Mouse (Mus musculus): ENCODE data around the gene Znrd1as.

The Znrd1as gene

GRCm38 (mm10) chr17:37009460-37010042, 51.2 kb downstream of the Znrd1as start:
- Histone ChIP-seq H3K9me3 (ENCODE audit: low read length) (no peaks in the 10 kb centered on the region), H3K4me3 (replicated peaks; ENCODE audit: low read length) (peak overlapping the region; percentile 2; the same call in 1 of the 2 replicates), H3K36me3 (ENCODE audit: insufficient read depth, low read length) (peaks cover 72% of the 10 kb centered on the region), H3K27me3 (ENCODE audit: insufficient read depth, low read length) (no peaks in the 10 kb centered on the region), H3K4me1 (replicated peaks; ENCODE audit: low read depth, low read length) (peaks cover 95% of the 10 kb centered on the region)
- TF ChIP-seq NANOG (IDR thresholded peaks at IDR 0.05; ENCODE audit: borderline replicate concordance, low read length), result no peak
- TF ChIP-seq POU5F1 (IDR thresholded peaks at IDR 0.05; ENCODE audit: borderline replicate concordance, low read length), result no peak
- no peak for TF ChIP-seq CTCF (conservative IDR thresholded peaks at IDR 0.05; ENCODE audit: low read length)

- peaks cover 50% of the 10 kb centered on the region for H3K36me3 ChIP-seq (ENCODE audit: insufficient read depth, low read length)
- no peak overlapping the region for H3K4me3 ChIP-seq (replicated peaks; ENCODE audit: low read length)
- H3K27me3 ChIP-seq (ENCODE audit: insufficient read depth, low read length), result no peaks in the 10 kb centered on the region
- TF ChIP-seq NANOG (IDR thresholded peaks at IDR 0.05; ENCODE audit: borderline replicate concordance, low read length) (no peak), POU5F1 (IDR thresholded peaks at IDR 0.05; ENCODE audit: borderline replicate concordance, low read length) (no peak), CTCF (conservative IDR thresholded peaks at IDR 0.05; ENCODE audit: low read length) (no peak)
- peaks cover 76% of the 10 kb centered on the region for H3K4me1 ChIP-seq (replicated peaks; ENCODE audit: low read depth, low read length)
- no peaks in the 10 kb centered on the region for H3K9me3 ChIP-seq (ENCODE audit: low read length)
Observed at GRCm38 (mm10) chr17:37011719-37012118, 53.3 kb downstream of the Znrd1as start.

- peaks cover 46% of the 10 kb centered on the region for H3K36me3 ChIP-seq (ENCODE audit: insufficient read depth, low read length)
- H3K27me3 ChIP-seq (ENCODE audit: insufficient read depth, low read length), result no peaks in the 10 kb centered on the region
- H3K9me3 ChIP-seq (ENCODE audit: low read length), result no peaks in the 10 kb centered on the region
- TF ChIP-seq CTCF (conservative IDR thresholded peaks at IDR 0.05; ENCODE audit: low read length) (no peak), NANOG (IDR thresholded peaks at IDR 0.05; ENCODE audit: borderline replicate concordance, low read length) (no peak), POU5F1 (IDR thresholded peaks at IDR 0.05; ENCODE audit: borderline replicate concordance, low read length) (no peak)
- peak overlapping the region; percentile 40 for H3K4me3 ChIP-seq (replicated peaks; ENCODE audit: low read length)
- peaks cover 76% of the 10 kb centered on the region for H3K4me1 ChIP-seq (replicated peaks; ENCODE audit: low read depth, low read length)
Observed at GRCm38 (mm10) chr17:37012141-37012540, 53.7 kb downstream of the Znrd1as start.

Measured in E14TG2a.4 (cell line).